Mouse (Mus musculus): ENCODE measurements around the gene Ston2.

Ston2 gene

GRCm38 (mm10) chr12:91787959-91788437 is at the start of gene Ston2:
Ston2 (minus strand) TSS chr12:91788387.
- no peak for DNase-seq

GRCm38 (mm10) chr12:91837401-91838065 is 49.3 kb upstream of the Ston2 start:
- DNase-seq, result no peak

GRCm38 (mm10) chr12:91833939-91834333 is 45.7 kb upstream of the Ston2 start:
- DNase-seq, result no peak

- no peak for DNase-seq
These were observed 45.2 kb upstream of the Ston2 start for GRCm38 (mm10) chr12:91833237-91833938.

GRCm38 (mm10) chr12:91831410-91831809 is 43.2 kb upstream of the Ston2 start:
- no peak for DNase-seq

GRCm38 (mm10) chr12:91820461-91820860 is 32.3 kb upstream of the Ston2 start:
- no peak for DNase-seq

- no peak for DNase-seq
These were observed 30.5 kb upstream of the Ston2 start for GRCm38 (mm10) chr12:91818726-91819125.

GRCm38 (mm10) chr12:91815990-91816389 is 27.8 kb upstream of the Ston2 start:
- peak; percentile 40 to 46 for DNase-seq

- DNase-seq, result no peak
These were observed 27.4 kb upstream of the Ston2 start for GRCm38 (mm10) chr12:91815552-91815951.

GRCm38 (mm10) chr12:91808911-91809310 is 20.7 kb upstream of the Ston2 start:
- no peak for DNase-seq

- no peak for DNase-seq
These were observed 19.6 kb upstream of the Ston2 start for GRCm38 (mm10) chr12:91807761-91808160.

GRCm38 (mm10) chr12:91807095-91807494 is 18.9 kb upstream of the Ston2 start:
- DNase-seq, result no peak

GRCm38 (mm10) chr12:91804262-91804661 is 16.1 kb upstream of the Ston2 start:
- DNase-seq, result no peak

GRCm38 (mm10) chr12:91803207-91803932 is 15.2 kb upstream of the Ston2 start:
- no peak for DNase-seq

GRCm38 (mm10) chr12:91802586-91803206 is 14.5 kb upstream of the Ston2 start:
- DNase-seq, result no peak

- no peak for DNase-seq
These were observed 12.7 kb upstream of the Ston2 start for GRCm38 (mm10) chr12:91800861-91801385.

- DNase-seq, result no peak
These were observed 11.7 kb upstream of the Ston2 start for GRCm38 (mm10) chr12:91799821-91800335.

GRCm38 (mm10) chr12:91799379-91799773 is 11.2 kb upstream of the Ston2 start:
- peak in 1 of 2 experiments; percentile 19 for DNase-seq

- no peak for DNase-seq
These were observed 10.7 kb upstream of the Ston2 start for GRCm38 (mm10) chr12:91798720-91799378.

GRCm38 (mm10) chr12:91796774-91797173 is 8.6 kb upstream of the Ston2 start:
- no peak for DNase-seq

- no peak for DNase-seq
These were observed 5.1 kb upstream of the Ston2 start for GRCm38 (mm10) chr12:91793266-91793665.

GRCm38 (mm10) chr12:91791822-91792221 is 3.6 kb upstream of the Ston2 start:
- DNase-seq, result no peak
